Mouse (Mus musculus) liver, embryonic 14.5 days (tissue): ENCODE data around the gene Flnb. TPM values are rescaled to one million over a fixed set of nuclear protein-coding genes. Genes with fewer than 3 reads are reported as not detected.

Experiments used
- ATAC-seq: fragments of 200-750 bp; cut with Nextera tagmentation; 2 replicates; pipeline ENCODE4 v1.8.0; 2017; ENCODE audit warnings: moderate number of reproducible peaks, mild to moderate bottlenecking, moderate library complexity; ENCODE audit not compliant: insufficient read depth
- DNase-seq, 3 experiments: peaks; one replicate each; pipeline ENCODE4 v3.0.0-alpha.2; 2012 to 2013; ENCODE audit warnings: low read depth in 3 of 3, low spot score in 3 of 3
- H3K27ac ChIP-seq: fragments of 300-500 bp; sonication (generic); 2 replicates; pipeline ENCODE4 v1.5.1; 2014; ENCODE audit warnings: moderate library complexity, mild to moderate bottlenecking, control low read depth, inconsistent platforms
- H3K27me3 ChIP-seq: fragments of 300-500 bp; sonication (generic); 2 replicates; pipeline ENCODE4 v1.6.1; 2014; ENCODE audit warnings: mild to moderate bottlenecking, low read length, moderate library complexity; ENCODE audit not compliant: control insufficient read depth, insufficient read depth
- H3K36me3 ChIP-seq: fragments of 300-500 bp; sonication (generic); replicated peaks from 2 replicates; pipeline ENCODE4 v1.6.1; 2014; ENCODE audit warnings: low read depth; ENCODE audit not compliant: control insufficient read depth, insufficient read depth
- H3K4me1 ChIP-seq, 2 experiments: fragments of 200-500 bp in 1 of 2; fragments of 300-500 bp in 1 of 2; sonication (generic) in 1 of 2; replicated peaks; 2 replicates each; pipeline ENCODE4 v1.6.1; 2012 to 2014; ENCODE audit warnings: antibody characterized with exemption in 1 of 2, inconsistent platforms in 1 of 2, low read length in 1 of 2; ENCODE audit not compliant: control insufficient read depth in 2 of 2, insufficient read depth in 2 of 2
- H3K4me2 ChIP-seq: fragments of 300-500 bp; sonication (generic); 2 replicates; pipeline ENCODE4 v1.6.1; 2014; ENCODE audit warnings: low read depth, mild to moderate bottlenecking, control low read depth, moderate library complexity
- H3K4me3 ChIP-seq, 2 experiments: fragments of 200-500 bp in 1 of 2; fragments of 300-500 bp in 1 of 2; sonication (generic) in 1 of 2; 2 replicates each; pipeline ENCODE4 v1.5.1; 2012 to 2014; ENCODE audit warnings: low read depth in 2 of 2, low read length in 2 of 2, mild to moderate bottlenecking in 2 of 2, control low read depth in 1 of 2, inconsistent platforms in 1 of 2, moderate library complexity in 1 of 2; ENCODE audit not compliant: insufficient read depth in 1 of 2
- H3K9ac ChIP-seq: fragments of 300-500 bp; sonication (generic); replicated peaks from 2 replicates; pipeline ENCODE4 v1.6.1; 2014; ENCODE audit warnings: mild to moderate bottlenecking, control low read depth, moderate library complexity
- H3K9me3 ChIP-seq: fragments of 300-500 bp; sonication (generic); 2 replicates; pipeline ENCODE4 v1.6.1; 2016; ENCODE audit warnings: low read length, mixed read lengths; ENCODE audit not compliant: control insufficient read depth
- CTCF ChIP-seq: IDR thresholded peaks from 2 replicates; pipeline ENCODE4 v1.5.1; 2016; ENCODE audit warnings: antibody characterized with exemption, low read depth, control low read depth
- EP300 ChIP-seq: IDR thresholded peaks from 2 replicates; pipeline ENCODE4 v1.6.1; 2016; ENCODE audit warnings: antibody characterized with exemption, low read depth
- WGBS: fragments of 180-500 bp; shearing (Covaris S2); extraction: QIAGEN DNeasy Blood & Tissue Kit; methylation state at CpG from one replicate; pipeline ENCODE4 v1.1.7; 2014; ENCODE audit not compliant: insufficient replicate concordance; 5-methylcytosine and 5-hydroxymethylcytosine counted together
- polyA plus RNA-seq, 2 experiments: library from polyadenylated mRNA; depleted of rRNA in 1 of 2; stranded (reverse) in 1 of 2; unstranded in 1 of 2; fragments of >200 nt; fragmentation: Nextera tagmentation in 1 of 2; extraction: Ambion mirVana in 1 of 2; gene quantifications; 2 replicates each; pipeline versions ENCODE4 v1.2.1 to v1.2.3; 2012 to 2014

The Flnb gene
- polyA plus RNA-seq, 2 experiments = 3.2 to 3.7 TPM

GRCm38 (mm10) chr14:7921459-7921858 lies 103.7 kb downstream of the Flnb start:
- ATAC-seq (no peak), DNase-seq (no peak)
- H3K9ac ChIP-seq = no peak overlapping the region
- no peaks in the 10 kb centered on the region for H3K9me3 ChIP-seq
- H3K36me3 ChIP-seq = no peaks in the 10 kb centered on the region
- no peak for TF ChIP-seq CTCF
- TF ChIP-seq EP300 = no peak
- H3K4me3 ChIP-seq = no peak overlapping the region
- peaks cover 0 to 3% of the 10 kb centered on the region in 2 experiments; a peak in 2 of 4 replicates for H3K4me1 ChIP-seq
- no peaks in the 10 kb centered on the region for H3K27me3 ChIP-seq
- no peak overlapping the region for H3K4me2 ChIP-seq
- H3K27ac ChIP-seq = no peak overlapping the region
- 38% methylated on average over 5 of the region's 5 CpGs for WGBS

GRCm38 (mm10) chr14:7923635-7924034 lies 105.9 kb downstream of the Flnb start:
- DNase-seq = no peak
- H3K4me2 ChIP-seq = no peak overlapping the region
- H3K9ac ChIP-seq = no peak overlapping the region
- H3K9me3 ChIP-seq = no peaks in the 10 kb centered on the region
- no peak overlapping the region for H3K4me3 ChIP-seq
- H3K27me3 ChIP-seq = no peaks in the 10 kb centered on the region
- no peaks in the 10 kb centered on the region for H3K36me3 ChIP-seq
- no peak for ATAC-seq
- peaks cover 0 to 4% of the 10 kb centered on the region in 2 experiments; a peak in 2 of 4 replicates for H3K4me1 ChIP-seq
- TF ChIP-seq EP300 = no peak
- TF ChIP-seq CTCF = no peak
- H3K27ac ChIP-seq = no peak overlapping the region

GRCm38 (mm10) chr14:7928362-7928761 lies 110.6 kb downstream of the Flnb start:
- Histone ChIP-seq H3K4me1 (peaks cover 0 to 8% of the 10 kb centered on the region in 2 experiments; a peak in 2 of 4 replicates), H3K27me3 (no peaks in the 10 kb centered on the region), H3K36me3 (0 out of 2 replicates have a peak, but pooled peaks cover 2% of the 10 kb centered on the region), H3K4me2 (no peak overlapping the region), H3K9ac (no peak overlapping the region), H3K9me3 (no peaks in the 10 kb centered on the region), H3K4me3 (no peak overlapping the region), H3K27ac (no peak overlapping the region)
- 17% methylated on average over 1 of the region's 1 CpGs for WGBS
- TF ChIP-seq CTCF (no peak), EP300 (no peak)
- ATAC-seq (no peak), DNase-seq (no peak)

GRCm38 (mm10) chr14:7929029-7929428 lies 111.3 kb downstream of the Flnb start:
- Histone ChIP-seq H3K27ac (no peak overlapping the region), H3K4me2 (no peak overlapping the region), H3K36me3 (0 out of 2 replicates have a peak, but pooled peaks cover 2% of the 10 kb centered on the region), H3K27me3 (no peaks in the 10 kb centered on the region), H3K9ac (no peak overlapping the region), H3K9me3 (no peaks in the 10 kb centered on the region), H3K4me1 (peaks cover 0 to 8% of the 10 kb centered on the region in 2 experiments; a peak in 2 of 4 replicates), H3K4me3 (no peak overlapping the region)
- WGBS = 9% methylated on average over 7 of the region's 7 CpGs
- ATAC-seq (peak; percentile 28; the same call in 1 of the 2 replicates), DNase-seq (peak in 1 of 3 experiments; percentile 27)
- TF ChIP-seq CTCF = no peak
- peak; percentile 29 for TF ChIP-seq EP300

GRCm38 (mm10) chr14:7932151-7932550 lies 114.4 kb downstream of the Flnb start:
- ATAC-seq (no peak), DNase-seq (no peak)
- Histone ChIP-seq H3K9me3 (no peaks in the 10 kb centered on the region), H3K36me3 (0 out of 2 replicates have a peak, but pooled peaks cover 2% of the 10 kb centered on the region), H3K4me1 (peaks cover 0 to 8% of the 10 kb centered on the region in 2 experiments; a peak in 2 of 4 replicates), H3K9ac (no peak overlapping the region), H3K27ac (no peak overlapping the region), H3K4me2 (no peak overlapping the region), H3K4me3 (no peak overlapping the region), H3K27me3 (no peaks in the 10 kb centered on the region)
- TF ChIP-seq CTCF (no peak), EP300 (no peak)
- WGBS = 71% methylated on average over 4 of the region's 4 CpGs
